Mouse (Mus musculus) intestine, embryonic 14.5 days (tissue): Measurements from ENCODE around the gene Borcs8. TPM values are rescaled to one million over a fixed set of nuclear protein-coding genes. Genes with fewer than 3 reads are reported as not detected.
A peak's percentile ranks its signal among the peaks of the same experiment; 100 is the strongest.

ENCODE experiments used
- ATAC-seq: fragments of 200-750 bp; cut with Nextera tagmentation; replicated peaks from 2 replicates; pipeline ENCODE4 v1.8.0; 2017; ENCODE audit warnings: low read depth, moderate number of reproducible peaks, moderate TSS enrichment, moderate library complexity; ENCODE audit not compliant: low FRiP score, low TSS enrichment
- DNase-seq: peaks from one replicate; pipeline ENCODE4 v3.0.0-alpha.2; 2018; ENCODE audit warnings: low spot score
- H3K27ac ChIP-seq: fragments of 300-500 bp; sonication (generic); 2 replicates; pipeline ENCODE4 v1.5.1; 2014; ENCODE audit warnings: low read depth, mild to moderate bottlenecking, control low read depth
- H3K27me3 ChIP-seq: fragments of 300-500 bp; sonication (generic); replicated peaks from 2 replicates; pipeline ENCODE4 v1.6.1; 2014; ENCODE audit warnings: low read length, control low read depth; ENCODE audit not compliant: control insufficient read depth, insufficient read depth
- H3K36me3 ChIP-seq: fragments of 300-500 bp; sonication (generic); 2 replicates; pipeline ENCODE4 v1.6.1; 2014; ENCODE audit warnings: low read length, control low read depth; ENCODE audit not compliant: control insufficient read depth, insufficient read depth
- H3K4me1 ChIP-seq: fragments of 300-500 bp; sonication (generic); replicated peaks from 2 replicates; pipeline ENCODE4 v1.6.1; 2014; ENCODE audit warnings: low read length, control low read depth, mixed read lengths; ENCODE audit not compliant: control insufficient read depth, insufficient read depth
- H3K4me2 ChIP-seq: fragments of 300-500 bp; sonication (generic); 2 replicates; pipeline ENCODE4 v1.6.1; 2014; ENCODE audit warnings: low read length
- H3K4me3 ChIP-seq: fragments of 300-500 bp; sonication (generic); 2 replicates; pipeline ENCODE4 v1.5.1; 2014; ENCODE audit warnings: low read depth, low read length, control low read depth, mixed read lengths
- H3K9ac ChIP-seq: fragments of 300-500 bp; sonication (generic); 2 replicates; pipeline ENCODE4 v1.6.1; 2014; ENCODE audit warnings: mild to moderate bottlenecking, low read length
- H3K9me3 ChIP-seq: fragments of 300-500 bp; sonication (generic); 2 replicates; pipeline ENCODE4 v1.6.1; 2016; ENCODE audit warnings: low read length, control low read depth; ENCODE audit not compliant: control insufficient read depth
- WGBS: fragments of 180-500 bp; shearing (Covaris S2); extraction: QIAGEN DNeasy Blood & Tissue Kit; methylation state at CpG from one replicate; pipeline ENCODE4 v1.1.7; 2014; 5-methylcytosine and 5-hydroxymethylcytosine counted together
- polyA plus RNA-seq: library from polyadenylated mRNA; unstranded; fragments of >200 nt; fragmentation: Nextera tagmentation; extraction: Ambion mirVana; gene quantifications from 2 replicates; pipeline ENCODE4 v1.2.1, GENCODE M21; 2014

Gene Borcs8
- polyA plus RNA-seq, 1 experiment from 2014 or later = 50.8 TPM

DNA sequence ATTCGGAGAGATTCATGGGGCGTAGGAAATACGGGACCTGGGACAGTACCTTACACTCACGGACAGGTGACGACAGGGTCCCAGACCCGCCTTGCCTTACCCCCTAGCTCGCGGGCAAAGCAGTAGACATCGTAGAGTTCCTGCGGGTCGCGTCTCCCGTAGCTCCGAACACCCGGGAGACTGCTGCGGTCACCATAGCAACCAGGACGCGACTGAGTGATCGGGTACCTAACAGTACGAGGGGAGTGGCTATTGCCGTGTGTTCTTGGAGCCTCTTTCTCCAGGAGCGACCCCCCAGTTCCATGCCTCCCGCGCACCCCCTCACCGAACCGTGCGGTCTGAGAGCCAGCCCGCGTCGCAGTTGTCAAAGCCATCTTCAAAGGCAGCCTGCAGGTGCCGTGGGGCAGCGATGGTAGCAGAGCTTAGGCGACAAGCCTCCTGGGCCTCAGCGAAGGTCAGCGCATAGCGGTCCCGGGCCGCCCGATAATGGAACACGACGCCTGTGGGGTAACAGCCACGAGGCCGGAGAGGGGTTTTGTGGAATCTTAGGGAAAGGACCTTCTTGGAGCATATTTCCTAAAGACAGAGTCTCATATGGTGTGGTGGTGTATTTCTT is 26.8 kb upstream of the Borcs8 start:
- no peaks in the 10 kb centered on the region for H3K4me1 ChIP-seq
- H3K27ac ChIP-seq = no peak overlapping the region
- H3K9ac ChIP-seq = no peak overlapping the region
- no peaks in the 10 kb centered on the region for H3K9me3 ChIP-seq
- H3K4me3 ChIP-seq = no peak overlapping the region
- no peak overlapping the region for H3K4me2 ChIP-seq
- H3K36me3 ChIP-seq = no peaks in the 10 kb centered on the region
- ATAC-seq (no peak), DNase-seq (no peak)
- WGBS = 11% methylated on average over 43 of the region's 43 CpGs
- peaks cover 71% of the 10 kb centered on the region for H3K27me3 ChIP-seq

GRCm38 (mm10) chr8:70114488-70114887 is 24.8 kb upstream of the Borcs8 start:
- Histone ChIP-seq H3K36me3 (no peaks in the 10 kb centered on the region), H3K9ac (no peak overlapping the region), H3K27ac (no peak overlapping the region), H3K9me3 (no peaks in the 10 kb centered on the region), H3K4me2 (no peak overlapping the region), H3K27me3 (peaks cover 91% of the 10 kb centered on the region), H3K4me3 (no peak overlapping the region), H3K4me1 (no peaks in the 10 kb centered on the region)
- WGBS = 23% methylated on average over 6 of the region's 6 CpGs
- DNase-seq = no peak
- no peak for ATAC-seq

DNA sequence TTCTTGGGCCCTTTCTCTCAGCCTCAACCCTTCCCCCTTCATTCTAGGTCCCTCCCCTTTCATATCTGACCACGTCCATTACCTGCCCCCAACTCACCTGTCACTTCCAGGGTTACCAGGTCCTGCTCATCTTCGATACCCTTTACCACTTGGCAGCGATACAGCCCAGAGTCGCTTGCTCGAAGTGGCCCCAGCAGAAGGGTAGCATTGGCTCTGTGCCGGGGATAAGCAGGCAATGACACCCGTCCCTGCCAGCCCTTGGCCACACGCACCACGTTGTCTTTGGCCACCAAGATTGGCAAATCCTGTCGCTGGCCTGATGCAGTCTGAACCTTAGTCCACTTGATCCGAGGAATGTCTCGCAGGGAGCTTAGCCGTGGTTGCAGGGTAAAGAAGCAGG is 24.4 kb upstream of the Borcs8 start:
- Histone ChIP-seq H3K27me3 (peaks cover 93% of the 10 kb centered on the region), H3K36me3 (no peaks in the 10 kb centered on the region), H3K9me3 (no peaks in the 10 kb centered on the region), H3K4me1 (no peaks in the 10 kb centered on the region), H3K4me2 (no peak overlapping the region), H3K4me3 (no peak overlapping the region), H3K27ac (no peak overlapping the region), H3K9ac (no peak overlapping the region)
- ATAC-seq (no peak), DNase-seq (no peak)
- 67% methylated on average over 13 of the region's 13 CpGs for WGBS

- Histone ChIP-seq H3K27me3 (peaks cover 71% of the 10 kb centered on the region), H3K9ac (no peak overlapping the region), H3K4me2 (no peak overlapping the region), H3K4me3 (no peak overlapping the region), H3K9me3 (no peaks in the 10 kb centered on the region), H3K36me3 (no peaks in the 10 kb centered on the region), H3K4me1 (no peaks in the 10 kb centered on the region), H3K27ac (no peak overlapping the region)
- ATAC-seq = no peak
- peak; percentile 75 for DNase-seq
- 8% methylated on average over 9 of the region's 9 CpGs for WGBS
These were observed 21.7 kb upstream of the Borcs8 start for GRCm38 (mm10) chr8:70117611-70118010.

DNA sequence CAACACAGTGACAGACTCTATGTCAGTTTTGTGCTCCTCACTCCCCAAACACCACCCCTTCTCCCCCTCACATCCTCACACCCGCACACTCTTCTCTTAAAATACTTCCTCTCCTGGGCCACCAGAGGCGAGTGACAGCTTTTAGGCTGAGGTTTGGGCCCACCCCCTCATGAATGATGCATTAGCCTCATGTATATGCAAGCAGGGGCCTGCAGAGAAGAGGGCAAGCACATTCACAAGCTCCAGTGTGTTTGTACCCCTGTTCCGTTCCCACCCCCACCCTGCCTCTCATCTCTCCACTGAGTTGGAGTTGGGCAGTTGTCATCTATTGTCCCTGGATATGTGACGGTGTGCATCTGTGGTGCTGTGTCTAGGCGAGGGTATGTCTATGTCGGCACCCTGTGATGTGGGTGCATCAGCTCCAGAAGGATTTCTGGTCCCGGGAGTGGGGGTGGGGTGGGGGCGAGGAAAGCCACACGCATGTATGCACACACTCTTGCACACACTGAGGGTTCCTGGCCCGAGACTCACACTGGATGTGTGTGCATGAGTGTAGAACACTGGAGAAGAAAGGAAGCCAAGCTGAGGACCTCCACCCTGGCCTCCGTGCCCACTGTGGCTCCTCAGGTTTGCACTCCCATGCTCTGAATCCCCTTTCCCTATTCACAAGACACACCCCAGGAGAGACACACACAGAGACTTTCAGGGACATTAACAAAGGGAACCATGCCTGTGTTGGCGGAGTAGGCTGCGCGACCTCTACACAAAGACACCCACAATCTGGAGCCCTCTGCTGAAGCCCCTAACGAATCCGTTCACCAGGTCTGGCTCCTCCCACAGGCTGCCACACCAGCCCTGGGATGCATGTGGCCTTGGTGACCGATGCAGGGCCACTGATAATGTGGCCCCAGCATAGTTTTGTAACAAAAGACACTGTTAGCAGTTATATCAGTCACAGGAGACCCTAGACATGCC is 20.3 kb upstream of the Borcs8 start:
- H3K4me3 ChIP-seq = no peak overlapping the region
- H3K9me3 ChIP-seq = no peaks in the 10 kb centered on the region
- H3K9ac ChIP-seq = no peak overlapping the region
- DNase-seq (no peak), ATAC-seq (no peak)
- no peak overlapping the region for H3K27ac ChIP-seq
- no peaks in the 10 kb centered on the region for H3K4me1 ChIP-seq
- peaks cover 57% of the 10 kb centered on the region for H3K27me3 ChIP-seq
- whole genome bisulfite sequencing = 15% methylated on average over 17 of the region's 17 CpGs
- no peaks in the 10 kb centered on the region for H3K36me3 ChIP-seq
- H3K4me2 ChIP-seq = no peak overlapping the region

DNA sequence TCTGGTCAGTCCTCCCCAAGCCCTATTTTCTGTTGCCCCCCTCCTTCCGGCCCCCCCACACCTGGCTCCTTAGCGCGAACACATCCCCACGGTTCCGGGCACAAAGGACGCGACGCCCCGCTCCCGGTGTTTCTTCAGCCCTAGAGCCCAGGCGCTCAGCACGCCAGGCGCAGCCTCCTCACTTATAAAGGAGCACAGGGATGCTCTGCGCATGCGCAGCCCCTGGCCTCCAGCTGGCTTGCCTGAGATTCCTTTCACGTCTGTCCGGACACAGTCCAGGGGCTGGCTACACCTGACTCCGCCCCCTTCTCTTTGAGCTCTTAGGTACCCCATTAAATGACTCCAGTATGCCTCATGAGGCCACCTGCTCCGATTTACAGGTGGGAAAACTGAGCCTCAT is 18.6 kb upstream of the Borcs8 start, which contains the start of gene Ncan:
Gene Ncan (minus strand): TSS at position 207 of the 400 bp plus-strand sequence.
- no peak within 1 kb of the TSS for H3K27ac ChIP-seq
- H3K4me2 ChIP-seq = peak within 1 kb of the TSS; percentile 29
- no peaks in the 10 kb centered on the region for H3K9me3 ChIP-seq
- no peaks in the 10 kb centered on the region for H3K4me1 ChIP-seq
- H3K36me3 ChIP-seq = no peaks in the 10 kb centered on the region
- ATAC-seq (peak; percentile 76), DNase-seq (peak; percentile 80)
- 2% methylated on average over 19 of the region's 19 CpGs for WGBS
- H3K9ac ChIP-seq = no peak within 1 kb of the TSS
- peaks cover 45% of the 10 kb centered on the region for H3K27me3 ChIP-seq
- H3K4me3 ChIP-seq = no peak within 1 kb of the TSS

DNA sequence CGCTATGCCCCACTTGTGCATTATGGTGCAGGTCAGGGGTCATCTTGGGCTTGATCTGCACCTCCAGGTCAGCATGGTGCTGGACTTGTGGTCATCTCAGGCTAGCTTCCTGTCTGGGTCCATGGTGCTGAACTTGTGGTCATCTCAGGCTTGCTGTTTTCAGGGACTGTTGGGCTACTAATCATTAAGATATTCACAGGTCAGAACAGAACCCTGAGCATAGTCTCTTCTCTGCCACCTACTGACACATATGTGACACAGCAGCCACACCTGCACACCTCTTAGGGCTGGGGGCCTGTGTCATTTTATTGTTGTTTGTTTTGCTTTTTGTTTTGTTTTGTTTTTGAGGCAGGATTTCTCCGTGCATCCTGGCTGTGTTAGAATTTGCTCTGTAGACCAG is 16.4 kb upstream of the Borcs8 start:
- 38% methylated on average over 2 of the region's 2 CpGs for WGBS

GRCm38 (mm10) chr8:70124992-70125391 is 14.3 kb upstream of the Borcs8 start:
- no peaks in the 10 kb centered on the region for H3K9me3 ChIP-seq
- ATAC-seq = no peak
- H3K9ac ChIP-seq = no peak overlapping the region
- WGBS = 69% methylated on average over 8 of the region's 8 CpGs
- no peak overlapping the region for H3K4me3 ChIP-seq
- H3K27me3 ChIP-seq = peaks cover 6% of the 10 kb centered on the region
- no peaks in the 10 kb centered on the region; the same call in 1 of the 2 replicates for H3K4me1 ChIP-seq
- H3K4me2 ChIP-seq = no peak overlapping the region
- no peak overlapping the region for H3K27ac ChIP-seq
- DNase-seq = no peak
- H3K36me3 ChIP-seq = no peaks in the 10 kb centered on the region

More for the DNA sequence above, 16.4 kb upstream of the Borcs8 start:
- Histone ChIP-seq H3K4me1 (no peaks in the 10 kb centered on the region), H3K9ac (no peak overlapping the region), H3K4me2 (no peak overlapping the region), H3K9me3 (no peaks in the 10 kb centered on the region), H3K27me3 (peaks cover 28% of the 10 kb centered on the region), H3K27ac (no peak overlapping the region), H3K36me3 (no peaks in the 10 kb centered on the region), H3K4me3 (no peak overlapping the region)
- DNase-seq (no peak), ATAC-seq (no peak)
